In the genomic region with DNA sequence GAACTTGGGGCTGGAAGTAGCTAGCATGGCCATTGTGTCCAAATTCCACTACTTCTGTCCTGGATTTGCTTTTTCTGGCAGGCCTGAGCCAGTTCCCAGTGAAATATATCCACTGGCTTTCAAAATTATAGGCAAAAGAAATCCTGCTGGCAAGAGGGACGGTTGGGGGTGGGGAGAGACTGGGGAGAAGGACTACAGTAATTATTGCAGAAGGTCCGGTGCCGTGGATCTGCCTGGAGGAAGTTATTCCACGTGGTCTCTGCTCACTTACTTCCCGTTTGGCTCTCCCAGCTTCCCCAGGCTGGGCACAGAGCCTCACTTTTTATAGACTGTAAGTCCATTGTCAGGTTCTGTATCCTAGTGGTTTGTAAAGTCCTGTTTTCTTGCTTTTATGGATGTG, we compare ENCODE assay signal across 8 mouse cellular contexts.
A peak's percentile ranks its signal among the peaks of the same experiment; 100 is the strongest.
DNase-seq lines count a peak whose midpoint lies in the region; ATAC-seq and TF ChIP-seq lines count a peak whose summit lies in the region.

No protein-coding gene starts in this region.

- peak; percentile 47 to 51 for DNase-seq in lung, adult 18-20 months
- no peak for DNase-seq in lung, adult 2 months
- DNase-seq in heart, postnatal 10 days = peak; percentile 61 to 70
- DNase-seq in urinary bladder, postnatal 14 days (ENCODE audit: low spot score) = peak; percentile 77
- DNase-seq in right cerebral cortex, adult 2 months (ENCODE audit: low spot score in 2 of 2) = no peak

- H3K4me3 ChIP-seq in lung, adult 2 months (replicated peaks; ENCODE audit: extremely low read depth, low read depth, low read length) = no peak overlapping the region
- no peak overlapping the region for H3K4me3 ChIP-seq in limb, embryonic 15.5 days

- WGBS in lung, adult 2 months = 27% methylated on average over 5 of the region's 5 CpGs
- WGBS in limb, embryonic 15.5 days = 28% methylated on average over 5 of the region's 5 CpGs

- no peak overlapping the region for H3K9ac ChIP-seq in limb, embryonic 15.5 days

- intact Hi-C loops in heart, postnatal 10 days (cut with DNase I) = no loop called here

- H3K36me3 ChIP-seq in limb, embryonic 15.5 days = no peaks in the 10 kb centered on the region

- no peak for TF ChIP-seq CTCF in lung, adult 2 months (IDR thresholded peaks at IDR 0.05; ENCODE audit: insufficient read depth, low read length)

- no peaks in the 10 kb centered on the region for H3K27me3 ChIP-seq in limb, embryonic 15.5 days

- ATAC-seq in limb, embryonic 15.5 days (ENCODE audit: insufficient number of reproducible peaks, low FRiP score, low TSS enrichment, low read depth) = peak; percentile 76
- no peak for ATAC-seq in erythroid progenitor cell, adult 5-6 weeks (replicated peaks; ENCODE audit: low FRiP score, poor library complexity, severe bottlenecking)
- no peak for ATAC-seq in cerebellum, adult (ENCODE audit: insufficient number of reproducible peaks, low FRiP score, low TSS enrichment)

- H3K4me2 ChIP-seq in limb, embryonic 15.5 days = no peak overlapping the region

- peaks cover 3% of the 10 kb centered on the region; the same call in 1 of the 2 replicates for H3K4me1 ChIP-seq in lung, adult 2 months (ENCODE audit: control insufficient read depth, insufficient read depth, low read length)
- peaks cover 28% of the 10 kb centered on the region for H3K4me1 ChIP-seq in limb, embryonic 15.5 days

- no peaks in the 10 kb centered on the region for H3K9me3 ChIP-seq in limb, embryonic 15.5 days

- H3K27ac ChIP-seq in limb, embryonic 15.5 days = 0 out of 2 replicates have a peak overlapping the region, but pooled peaks have one; percentile 3

- no peak for TF ChIP-seq POLR2A in lung, adult 2 months (IDR thresholded peaks at IDR 0.05; ENCODE audit: borderline replicate concordance, extremely low read depth, low read depth, low read length)

Comparison
In these comparisons a context has a peak if more than half of its experiments do, and no peak if none do; other contexts are left out.
1. DNase-seq: peak in lung, adult 18-20 months (2 of 2), heart, postnatal 10 days (2 of 2) and urinary bladder, postnatal 14 days (single experiment); none in lung, adult 2 months (single experiment) and right cerebral cortex, adult 2 months (0 of 2).